Mouse (Mus musculus) thymus, postnatal 25 days (tissue): ENCODE data around the gene Atg4d.
"Not testable (repeated sequence)": the region's sequence is repeated elsewhere in the genome, so short reads cannot be mapped to it uniquely, and the experiment has no call there.

Experiments
- DNase-seq: peaks from one replicate; pipeline ENCODE4 v3.0.0; 2022

Gene Atg4d

DNA sequence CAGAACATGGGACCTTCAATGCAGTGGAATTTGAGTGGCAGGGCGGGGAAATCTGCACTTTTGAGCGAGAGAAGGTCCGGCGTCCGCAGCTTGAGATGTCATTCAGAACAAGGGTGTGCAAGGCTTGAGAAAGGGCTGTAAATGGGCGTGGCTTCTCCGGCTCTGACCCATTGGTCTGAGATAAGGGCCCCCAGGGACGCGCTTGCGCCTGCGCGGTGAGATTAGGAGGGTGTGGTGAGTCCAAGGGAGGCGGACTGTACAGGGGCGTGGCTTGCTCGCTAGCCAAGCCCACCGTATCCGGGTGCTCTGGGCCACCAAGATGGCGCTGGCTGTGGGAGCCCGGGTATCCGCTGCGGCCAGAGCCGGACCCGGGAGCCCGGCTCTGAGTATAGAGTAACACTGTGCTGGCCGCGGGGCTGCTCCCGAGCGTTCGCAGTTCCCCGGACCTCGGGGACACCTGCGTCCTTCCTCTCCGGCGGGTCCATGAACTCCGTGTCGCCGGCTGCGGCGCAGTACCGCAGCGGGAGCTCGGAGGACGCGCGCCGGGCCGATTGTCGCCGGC lies at the start of gene Atg4d:
Atg4d (plus strand) TSS at position 294 of the 562 bp plus-strand sequence.
- peak; percentile 96 for DNase-seq

DNA sequence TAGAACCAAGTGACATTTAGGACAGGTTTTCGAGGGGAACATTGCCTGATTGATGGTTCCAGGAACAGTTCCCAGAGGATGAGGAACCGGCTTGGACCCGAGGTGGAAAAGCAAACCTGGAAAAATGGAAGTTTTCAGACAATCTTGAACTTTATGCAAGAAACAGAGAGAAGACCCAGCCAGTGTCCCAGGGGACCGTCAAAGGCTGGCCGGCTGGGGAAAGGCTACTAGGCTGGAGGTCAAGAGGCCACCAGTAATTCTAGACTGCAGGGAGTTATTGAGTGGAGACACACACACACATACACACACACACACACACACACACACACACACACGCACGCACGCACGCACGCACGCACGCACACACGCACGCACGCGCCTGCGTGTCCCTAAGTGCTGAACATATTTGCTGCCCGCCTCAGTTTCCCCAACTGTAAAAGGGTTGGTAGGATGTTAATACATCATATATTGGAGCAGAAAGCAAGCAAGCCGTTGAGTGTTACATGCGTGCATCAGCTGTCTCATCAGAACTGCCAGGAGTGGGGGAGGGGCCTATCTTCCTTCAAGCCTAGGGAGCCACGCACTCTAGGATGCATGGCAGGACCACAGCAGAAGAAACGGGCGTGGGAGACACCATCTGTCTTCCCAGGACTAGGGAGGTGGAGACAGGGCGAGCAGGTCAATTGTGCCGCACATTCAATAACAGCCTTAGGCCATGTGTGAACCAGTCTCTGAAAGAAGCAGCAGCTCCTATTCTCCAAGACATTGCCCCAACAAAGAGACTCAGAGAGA lies 48.8 kb upstream of the Atg4d start:
- no peak for DNase-seq

- DNase-seq, result no peak
Observed at GRCm38 (mm10) chr9:21219820-21220219, 45.3 kb upstream of the Atg4d start.

GRCm38 (mm10) chr9:21220490-21221382 lies 44.4 kb upstream of the Atg4d start:
- peak; percentile 95 for DNase-seq

DNA sequence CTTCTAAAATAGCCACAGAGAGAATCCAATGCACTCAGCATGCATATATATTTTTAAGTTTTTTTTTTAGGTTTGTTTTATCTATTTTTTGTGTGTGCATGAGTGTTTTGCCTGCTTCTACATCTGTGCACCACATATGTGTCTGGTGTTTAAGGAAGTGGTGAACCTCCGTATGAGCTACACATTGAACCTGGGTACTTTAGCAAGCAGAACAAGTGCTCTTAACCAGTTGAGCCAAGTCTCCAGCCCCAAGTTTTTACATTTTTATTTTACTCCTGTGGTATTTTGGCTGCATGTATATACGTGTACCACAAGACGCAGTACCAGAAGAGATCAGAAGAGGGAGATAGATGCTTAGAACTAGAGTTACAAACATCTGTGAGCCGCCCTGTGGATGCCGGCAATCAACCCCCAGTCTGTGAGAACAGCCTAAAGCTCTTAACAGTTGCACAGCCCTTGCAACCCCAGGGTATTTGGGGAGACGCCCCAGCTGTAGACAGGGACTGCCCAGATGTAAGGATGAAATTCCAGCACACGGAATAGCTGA lies 43.6 kb upstream of the Atg4d start:
- peak; percentile 44 for DNase-seq

DNA sequence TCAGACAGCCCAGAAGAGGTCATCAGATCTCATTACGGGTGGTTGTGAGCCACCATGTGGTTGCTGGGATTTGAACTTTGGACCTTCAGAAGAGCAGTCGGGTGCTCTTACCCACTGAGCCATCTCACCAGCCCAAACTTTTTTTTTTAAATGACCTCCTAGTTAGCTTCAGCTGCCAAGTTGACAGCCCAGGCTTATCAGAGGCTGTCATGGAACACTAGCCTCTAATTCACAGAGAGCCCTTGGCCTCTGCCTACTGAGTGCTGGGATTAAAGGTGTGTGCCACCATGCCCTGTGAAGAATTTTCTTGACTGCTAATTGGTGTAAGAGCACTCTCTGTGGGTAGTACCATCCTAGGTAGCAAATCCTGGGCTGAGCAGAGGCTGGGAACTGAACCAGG lies 41.6 kb upstream of the Atg4d start:
- DNase-seq, result not testable (repeated sequence)

DNA sequence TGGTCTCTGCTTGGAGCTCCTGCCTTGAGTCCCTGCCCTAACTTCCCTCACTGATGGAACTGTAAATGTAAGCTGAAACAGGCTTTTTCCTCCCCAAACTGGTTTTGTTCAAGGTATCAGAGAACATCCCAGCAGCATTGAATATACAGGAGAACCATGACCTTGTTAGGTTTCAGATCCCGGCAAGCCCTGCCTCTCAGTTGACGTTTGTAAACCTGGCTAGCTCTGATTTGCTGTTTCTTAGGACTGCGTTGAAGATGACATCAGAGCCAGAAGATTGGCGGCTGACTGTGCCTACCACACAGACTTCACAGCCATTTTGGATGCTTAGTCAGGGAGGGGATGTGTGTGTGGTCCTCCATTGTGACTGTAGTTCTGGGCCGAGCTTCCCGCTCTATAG lies 41.2 kb upstream of the Atg4d start:
- no peak for DNase-seq

DNA sequence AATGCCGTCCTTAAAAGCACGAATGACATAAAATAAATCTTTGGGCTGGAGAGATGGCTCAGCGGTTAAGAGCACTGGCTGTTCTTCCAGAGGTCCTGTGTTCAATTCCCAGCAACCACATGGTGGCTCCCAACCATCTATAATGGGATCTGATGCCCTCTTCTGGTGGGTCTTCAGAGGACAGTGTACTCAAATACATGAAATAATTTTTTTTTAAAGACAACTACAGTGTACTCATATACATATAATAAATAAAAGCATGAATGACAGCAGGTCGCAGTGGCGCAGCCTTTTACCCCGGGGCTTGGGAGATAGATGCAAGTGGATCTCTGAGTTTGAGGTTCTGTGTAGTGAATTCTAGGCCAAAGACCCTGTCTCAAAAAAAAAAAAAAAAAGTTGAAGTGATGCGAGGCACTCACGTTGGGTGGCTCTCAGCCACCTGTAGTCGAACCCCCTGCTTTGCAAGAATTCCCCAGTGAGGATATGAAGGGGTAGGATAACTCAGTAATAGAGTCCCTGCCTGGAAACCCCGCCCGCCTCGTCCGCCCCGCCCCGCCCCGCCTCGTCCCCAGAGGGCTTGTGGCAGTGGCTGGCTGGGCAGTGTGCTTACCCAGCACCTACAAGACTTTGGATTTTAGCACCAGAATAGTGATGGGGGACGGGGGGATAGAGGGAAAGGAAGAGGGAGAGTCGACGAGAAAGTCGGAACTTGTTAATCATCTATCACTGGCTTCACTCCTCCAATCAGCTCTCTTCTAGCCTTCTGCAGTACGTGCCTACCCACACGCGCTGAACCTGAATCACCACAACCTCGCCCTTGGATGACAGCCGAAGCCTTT lies 40.3 kb upstream of the Atg4d start:
- DNase-seq, result no peak

DNA sequence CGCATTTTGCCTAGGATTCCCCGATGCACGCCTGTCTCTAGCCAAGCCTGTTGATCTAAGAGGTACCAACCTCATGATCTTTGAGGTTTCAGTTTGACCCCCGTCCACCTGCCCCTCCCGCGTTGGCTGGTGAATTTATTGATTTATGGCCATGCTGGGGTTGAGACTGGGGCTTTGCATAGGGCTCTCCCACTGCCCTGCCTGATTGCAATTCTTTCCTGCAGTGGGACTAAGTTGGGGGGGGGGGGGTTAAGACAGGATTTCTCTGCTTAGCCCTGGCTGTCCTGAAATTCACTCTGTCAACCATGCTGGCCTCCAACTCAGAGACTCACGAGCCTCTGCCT lies 39.7 kb upstream of the Atg4d start:
- DNase-seq, result no peak

- DNase-seq, result peak; percentile 47
Observed at GRCm38 (mm10) chr9:21227342-21227741, 37.8 kb upstream of the Atg4d start.

- DNase-seq, result no peak
Observed at GRCm38 (mm10) chr9:21231551-21231950, 33.5 kb upstream of the Atg4d start.

DNA sequence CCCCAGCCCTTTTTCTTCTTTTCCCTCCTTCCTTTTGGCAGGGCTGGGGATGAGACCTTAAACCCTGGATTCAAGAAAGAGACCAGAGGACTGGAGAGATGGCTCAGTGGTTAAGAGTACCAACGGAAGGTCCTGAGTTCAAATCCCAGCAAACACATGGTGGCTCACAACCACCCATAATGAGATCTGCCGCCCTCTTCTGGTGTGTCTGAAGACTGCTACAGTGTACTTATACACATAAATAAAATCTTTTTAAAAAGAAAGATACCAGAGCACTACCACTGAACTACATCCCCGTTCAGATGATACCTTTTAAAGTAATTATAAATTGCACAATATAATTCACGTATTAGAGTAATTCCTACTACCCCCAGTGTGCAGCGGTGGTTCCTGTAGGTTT lies 32.2 kb upstream of the Atg4d start:
- DNase-seq, result no peak

- DNase-seq, result no peak
Observed at GRCm38 (mm10) chr9:21233366-21233765, 31.7 kb upstream of the Atg4d start.

DNA sequence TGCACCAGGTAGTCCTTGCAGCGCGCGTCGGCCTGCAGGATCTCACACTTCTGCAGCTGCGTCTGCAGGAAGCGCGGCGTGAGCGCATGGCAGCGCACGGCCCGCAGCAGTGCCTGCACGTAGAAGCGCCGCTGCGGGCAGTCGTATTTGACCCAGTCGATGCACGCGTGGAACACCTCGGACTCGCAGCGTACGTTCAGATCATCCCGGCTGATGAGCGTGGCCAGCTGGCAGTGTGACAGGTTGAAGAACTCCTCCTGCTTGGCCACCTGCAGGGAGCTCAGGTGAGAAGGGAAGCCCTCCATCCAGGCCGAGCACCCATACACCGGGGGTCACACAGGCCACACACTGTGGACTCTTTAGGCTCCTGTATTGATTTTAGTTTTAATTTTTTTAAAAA lies 31.3 kb upstream of the Atg4d start:
- DNase-seq, result no peak

GRCm38 (mm10) chr9:21235341-21235740 lies 29.8 kb upstream of the Atg4d start:
- peak; percentile 38 for DNase-seq

DNA sequence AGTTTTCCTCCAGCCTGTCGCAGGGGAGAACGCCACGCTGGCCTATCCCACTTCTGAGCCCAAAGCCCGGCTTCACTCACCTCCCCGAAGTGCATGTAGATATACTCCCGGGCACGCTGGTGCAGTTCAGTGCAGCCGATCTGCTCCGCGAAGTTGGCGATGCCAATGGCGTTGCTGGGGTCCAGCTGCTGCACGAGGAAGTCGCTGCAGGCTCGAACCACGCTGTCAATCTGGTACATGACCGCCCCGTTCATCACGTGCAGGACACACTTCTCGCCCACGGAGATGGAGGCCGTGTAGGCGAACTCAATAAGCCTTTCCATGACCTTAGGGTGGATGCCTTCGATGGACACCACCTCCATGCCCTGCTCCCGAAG lies 28.1 kb upstream of the Atg4d start:
- DNase-seq, result no peak

DNA sequence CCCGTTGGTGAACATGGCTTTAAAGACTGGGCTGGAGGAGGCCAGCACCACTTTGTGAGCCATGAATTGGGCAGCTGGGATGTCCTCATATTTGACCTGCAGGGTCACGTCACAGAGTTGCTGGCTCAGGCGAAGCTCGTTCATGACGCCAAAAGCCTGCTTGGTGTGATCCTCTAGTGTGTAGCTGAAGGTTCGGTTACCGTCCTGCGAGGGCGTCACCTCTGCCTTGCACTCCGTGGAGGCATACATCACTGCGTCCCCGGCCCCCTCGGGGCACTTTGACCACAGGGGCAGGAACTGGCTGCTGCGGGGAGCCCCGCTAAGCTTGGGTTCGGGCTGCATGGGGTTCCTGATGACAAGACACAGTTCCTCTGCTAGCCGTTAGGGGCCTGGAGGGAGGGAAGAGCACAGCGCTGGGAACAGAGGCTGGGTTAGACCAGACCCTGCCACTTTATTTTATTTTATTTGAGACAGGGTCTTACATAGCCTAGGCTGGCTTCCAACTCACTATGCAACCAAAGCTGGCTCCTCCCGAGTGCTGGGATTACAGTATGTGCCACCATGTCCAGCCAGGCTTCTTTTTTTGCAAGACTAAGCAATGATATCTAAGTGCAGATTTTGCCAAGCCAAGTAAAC lies 27.6 kb upstream of the Atg4d start:
- peak; percentile 58 for DNase-seq

DNA sequence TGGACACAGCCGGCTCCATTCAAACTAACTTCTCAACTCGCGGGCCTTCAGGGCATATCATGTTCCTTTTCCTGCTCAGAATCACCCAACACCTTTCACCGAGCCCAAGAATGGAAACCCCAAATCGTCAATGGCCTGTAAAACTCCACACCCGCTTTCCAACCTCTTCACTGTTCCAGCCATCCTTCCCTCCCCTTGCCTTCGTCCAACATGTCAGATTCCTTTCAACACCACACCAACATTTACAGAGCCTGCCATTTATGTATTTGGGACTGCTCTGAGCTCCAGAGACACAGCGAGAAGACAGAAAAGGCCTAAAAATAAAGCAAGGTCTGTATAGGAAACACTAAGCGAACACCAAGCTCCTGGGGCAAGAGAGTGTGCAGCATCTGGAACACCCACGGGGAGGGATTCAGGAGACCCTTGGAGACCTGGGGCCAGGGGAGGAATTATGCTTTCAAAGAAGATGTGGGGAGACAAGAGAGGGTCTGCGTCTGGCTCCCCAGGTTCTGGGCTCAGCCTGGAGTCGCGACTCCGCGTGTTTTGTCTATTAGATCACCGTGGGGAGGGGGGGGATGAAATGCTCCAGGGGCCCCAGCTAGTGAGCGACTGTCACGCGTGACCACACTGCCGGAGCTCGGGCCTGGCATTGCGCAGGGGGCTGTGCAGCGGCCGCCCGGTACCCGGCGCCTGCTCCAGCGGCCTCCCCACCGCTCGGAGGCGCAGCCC lies 26.9 kb upstream of the Atg4d start:
- no peak for DNase-seq

GRCm38 (mm10) chr9:21238733-21239464 lies 26.2 kb upstream of the Atg4d start, which contains the start of gene Keap1:
Gene Keap1, minus strand, starts transcription at chr9:21239361.
- peak; percentile 91 for DNase-seq

GRCm38 (mm10) chr9:21239465-21239848 lies 25.6 kb upstream of the Atg4d start:
- DNase-seq, result no peak

DNA sequence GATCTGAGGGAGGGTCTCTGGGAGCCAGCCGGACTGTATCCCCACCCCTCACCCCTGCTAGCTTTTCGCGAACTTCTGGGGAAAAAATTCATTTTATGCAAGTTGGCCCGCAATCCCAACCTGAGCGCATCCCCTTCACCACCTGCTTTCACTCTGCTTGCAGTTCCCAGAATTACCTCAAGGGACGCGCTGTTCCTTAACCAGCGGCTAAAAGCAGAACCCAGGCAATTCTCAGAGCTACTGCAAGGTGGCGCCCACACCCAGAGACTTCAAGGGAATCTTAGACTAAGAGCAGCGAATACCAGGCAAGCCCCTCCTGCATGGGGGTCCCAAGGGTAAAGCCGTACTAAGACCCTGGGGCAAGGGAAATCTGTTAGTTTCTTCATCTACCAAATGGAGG lies 23.8 kb upstream of the Atg4d start:
- DNase-seq, result peak; percentile 89
